Mouse (Mus musculus): ENCODE measurements around the gene Pomt2. TPM values are rescaled to one million over a fixed set of nuclear protein-coding genes. Genes with fewer than 3 reads are reported as not detected.

The Pomt2 gene
- total and polyA plus RNA-seq, 2 experiments from 2014 or later = 13.2 to 29.8 TPM

GRCm38 (mm10) chr12:87132784-87133183, 15.0 kb downstream of the Pomt2 start:
- ATAC-seq (ENCODE audit: low FRiP score) = no peak
- Histone ChIP-seq H3K27me3 (ENCODE audit: insufficient read depth, low read length) (no peaks in the 10 kb centered on the region), H3K4me3 (ENCODE audit: low read depth, low read length) (no peak overlapping the region), H3K27ac (ENCODE audit: low read depth, low read length) (no peak overlapping the region), H3K9ac (replicated peaks; ENCODE audit: low read length, poor library complexity, severe bottlenecking) (no peak overlapping the region), H3K4me2 (ENCODE audit: low read depth, low read length, poor library complexity, severe bottlenecking) (no peak overlapping the region), H3K4me1 (ENCODE audit: insufficient read depth, low read length) (no peaks in the 10 kb centered on the region), H3K9me3 (ENCODE audit: low read length) (no peaks in the 10 kb centered on the region), H3K36me3 (ENCODE audit: insufficient read depth, low read length) (peaks cover 23% of the 10 kb centered on the region)
- 96% methylated on average over 9 of the region's 9 CpGs for WGBS
- DNase-seq (ENCODE audit: low spot score) = no peak
- no peak for TF ChIP-seq CTCF (IDR thresholded peaks at IDR 0.05)

GRCm38 (mm10) chr12:87132210-87132609, 15.6 kb downstream of the Pomt2 start:
- WGBS = 87% methylated on average over 6 of the region's 6 CpGs
- ATAC-seq (ENCODE audit: low FRiP score) (no peak), DNase-seq (ENCODE audit: low spot score) (no peak)
- H3K4me1 ChIP-seq (ENCODE audit: insufficient read depth, low read length) = no peaks in the 10 kb centered on the region
- no peak overlapping the region for H3K9ac ChIP-seq (replicated peaks; ENCODE audit: low read length, poor library complexity, severe bottlenecking)
- no peak overlapping the region for H3K27ac ChIP-seq (ENCODE audit: low read depth, low read length)
- no peaks in the 10 kb centered on the region for H3K27me3 ChIP-seq (ENCODE audit: insufficient read depth, low read length)
- peaks cover 26% of the 10 kb centered on the region for H3K36me3 ChIP-seq (ENCODE audit: insufficient read depth, low read length)
- no peaks in the 10 kb centered on the region for H3K9me3 ChIP-seq (ENCODE audit: low read length)
- no peak overlapping the region for H3K4me2 ChIP-seq (ENCODE audit: low read depth, low read length, poor library complexity, severe bottlenecking)
- no peak for TF ChIP-seq CTCF (IDR thresholded peaks at IDR 0.05)
- H3K4me3 ChIP-seq (ENCODE audit: low read depth, low read length) = no peak overlapping the region

- WGBS = 51% methylated on average over 3 of the region's 3 CpGs
- H3K27me3 ChIP-seq (ENCODE audit: insufficient read depth, low read length) = no peaks in the 10 kb centered on the region
- H3K27ac ChIP-seq (ENCODE audit: low read depth, low read length) = no peak overlapping the region
- ATAC-seq (ENCODE audit: low FRiP score) (no peak), DNase-seq (ENCODE audit: low spot score) (peak; percentile 56)
- no peak overlapping the region for H3K9ac ChIP-seq (replicated peaks; ENCODE audit: low read length, poor library complexity, severe bottlenecking)
- no peak overlapping the region for H3K4me2 ChIP-seq (ENCODE audit: low read depth, low read length, poor library complexity, severe bottlenecking)
- no peaks in the 10 kb centered on the region for H3K9me3 ChIP-seq (ENCODE audit: low read length)
- peaks cover 31% of the 10 kb centered on the region for H3K36me3 ChIP-seq (ENCODE audit: insufficient read depth, low read length)
- no peak overlapping the region for H3K4me3 ChIP-seq (ENCODE audit: low read depth, low read length)
- TF ChIP-seq CTCF (IDR thresholded peaks at IDR 0.05) = peak; percentile 71
- H3K4me1 ChIP-seq (ENCODE audit: insufficient read depth, low read length) = no peaks in the 10 kb centered on the region
Observed at GRCm38 (mm10) chr12:87131619-87132018, 16.1 kb downstream of the Pomt2 start.

- peak; percentile 10 for DNase-seq (ENCODE audit: low spot score)
- Histone ChIP-seq H3K36me3 (ENCODE audit: insufficient read depth, low read length) (peaks cover 31% of the 10 kb centered on the region), H3K27me3 (ENCODE audit: insufficient read depth, low read length) (no peaks in the 10 kb centered on the region), H3K9me3 (ENCODE audit: low read length) (no peaks in the 10 kb centered on the region), H3K9ac (replicated peaks; ENCODE audit: low read length, poor library complexity, severe bottlenecking) (no peak overlapping the region), H3K27ac (ENCODE audit: low read depth, low read length) (no peak overlapping the region), H3K4me1 (ENCODE audit: insufficient read depth, low read length) (no peaks in the 10 kb centered on the region), H3K4me3 (ENCODE audit: low read depth, low read length) (no peak overlapping the region), H3K4me2 (ENCODE audit: low read depth, low read length, poor library complexity, severe bottlenecking) (no peak overlapping the region)
- no peak for TF ChIP-seq CTCF (IDR thresholded peaks at IDR 0.05)
- 45% methylated on average over 2 of the region's 2 CpGs for WGBS
- no peak for ATAC-seq (ENCODE audit: low FRiP score)
Observed at GRCm38 (mm10) chr12:87131181-87131580, 16.6 kb downstream of the Pomt2 start.

GRCm38 (mm10) chr12:87130224-87130623, 17.5 kb downstream of the Pomt2 start:
- Histone ChIP-seq H3K36me3 (ENCODE audit: insufficient read depth, low read length) (peaks cover 28% of the 10 kb centered on the region), H3K4me1 (ENCODE audit: insufficient read depth, low read length) (no peaks in the 10 kb centered on the region), H3K9me3 (ENCODE audit: low read length) (no peaks in the 10 kb centered on the region), H3K9ac (replicated peaks; ENCODE audit: low read length, poor library complexity, severe bottlenecking) (no peak overlapping the region), H3K4me3 (ENCODE audit: low read depth, low read length) (no peak overlapping the region), H3K27ac (ENCODE audit: low read depth, low read length) (no peak overlapping the region), H3K27me3 (ENCODE audit: insufficient read depth, low read length) (no peaks in the 10 kb centered on the region), H3K4me2 (ENCODE audit: low read depth, low read length, poor library complexity, severe bottlenecking) (no peak overlapping the region)
- TF ChIP-seq CTCF (IDR thresholded peaks at IDR 0.05) = no peak
- no peak for ATAC-seq (ENCODE audit: low FRiP score)
- 96% methylated on average over 4 of the region's 4 CpGs for WGBS
- no peak for DNase-seq (ENCODE audit: low spot score)

GRCm38 (mm10) chr12:87127256-87127655, 20.5 kb downstream of the Pomt2 start:
- no peak for TF ChIP-seq CTCF (IDR thresholded peaks at IDR 0.05)
- H3K4me2 ChIP-seq (ENCODE audit: low read depth, low read length, poor library complexity, severe bottlenecking) = no peak overlapping the region
- H3K36me3 ChIP-seq (ENCODE audit: insufficient read depth, low read length) = peaks cover 45% of the 10 kb centered on the region
- no peak overlapping the region for H3K9ac ChIP-seq (replicated peaks; ENCODE audit: low read length, poor library complexity, severe bottlenecking)
- no peaks in the 10 kb centered on the region for H3K4me1 ChIP-seq (ENCODE audit: insufficient read depth, low read length)
- DNase-seq (ENCODE audit: low spot score) (no peak), ATAC-seq (ENCODE audit: low FRiP score) (no peak)
- H3K27ac ChIP-seq (ENCODE audit: low read depth, low read length) = no peak overlapping the region
- H3K9me3 ChIP-seq (ENCODE audit: low read length) = no peaks in the 10 kb centered on the region
- no peak overlapping the region for H3K4me3 ChIP-seq (ENCODE audit: low read depth, low read length)
- H3K27me3 ChIP-seq (ENCODE audit: insufficient read depth, low read length) = no peaks in the 10 kb centered on the region
- whole genome bisulfite sequencing = 49% methylated on average over 4 of the region's 4 CpGs
